Mouse (Mus musculus) left cerebral cortex, postnatal 36 days (tissue): Measurements from ENCODE around the gene C1qtnf9. TPM values are rescaled to one million over a fixed set of nuclear protein-coding genes. Genes with fewer than 3 reads are reported as not detected.

Experiments
- DNase-seq, 2 experiments: peaks; one replicate each; pipeline ENCODE4 v3.0.0; 2021 to 2022; ENCODE audit warnings: low spot score in 2 of 2, mixed read lengths in 1 of 2
- intact Hi-C: fragments of 180-260 bp; cut with DNase I; formaldehyde crosslinking; loops from one replicate; pipeline ENCODE4 v1.15.1; 2025
- total RNA-seq, 2 experiments: library from RNA; stranded (reverse); gene quantifications; 2 replicates each; pipeline ENCODE4 v1.2.3; 2021

The C1qtnf9 gene
- total RNA-seq, 2 experiments from 2014 or later, result 0.27 to 0.37 TPM

- intact Hi-C loops, result no loop called here
- DNase-seq, result no peak
Observed at GRCm38 (mm10) chr14:60747154-60747870, 20.6 kb upstream of the C1qtnf9 start.

- no peak for DNase-seq
- intact Hi-C loops, result no loop called here
Observed at GRCm38 (mm10) chr14:60749880-60750279, 18.1 kb upstream of the C1qtnf9 start.

- intact Hi-C loops, result no loop called here
Observed at GRCm38 (mm10) chr14:60751581-60751980, 16.4 kb upstream of the C1qtnf9 start.

GRCm38 (mm10) chr14:60752892-60753800 lies 14.8 kb upstream of the C1qtnf9 start:
- intact Hi-C loops, result no loop called here

More at GRCm38 (mm10) chr14:60751581-60751980, 16.4 kb upstream of the C1qtnf9 start:
- no peak for DNase-seq

GRCm38 (mm10) chr14:60753801-60754126 lies 14.2 kb upstream of the C1qtnf9 start:
- DNase-seq, result no peak

More at GRCm38 (mm10) chr14:60752892-60753800, 14.8 kb upstream of the C1qtnf9 start:
- DNase-seq, result no peak

GRCm38 (mm10) chr14:60754656-60755055 lies 13.3 kb upstream of the C1qtnf9 start:
- DNase-seq, result no peak
- intact Hi-C loops, result no loop called here

More at GRCm38 (mm10) chr14:60753801-60754126, 14.2 kb upstream of the C1qtnf9 start:
- intact Hi-C loops, result no loop called here

- intact Hi-C loops, result no loop called here
- DNase-seq, result no peak
Observed at GRCm38 (mm10) chr14:60756271-60756670, 11.7 kb upstream of the C1qtnf9 start.

GRCm38 (mm10) chr14:60757265-60757664 lies 10.7 kb upstream of the C1qtnf9 start:
- no peak for DNase-seq
- intact Hi-C loops, result no loop called here

- intact Hi-C loops, result no loop called here
- no peak for DNase-seq
Observed at GRCm38 (mm10) chr14:60757722-60758121, 10.2 kb upstream of the C1qtnf9 start.

- intact Hi-C loops, result no loop called here
- DNase-seq, result no peak
Observed at GRCm38 (mm10) chr14:60759097-60759496, 8.8 kb upstream of the C1qtnf9 start.

- intact Hi-C loops, result no loop called here
- DNase-seq, result no peak
Observed at GRCm38 (mm10) chr14:60761801-60762200, 6.1 kb upstream of the C1qtnf9 start.

- intact Hi-C loops, result no loop called here
- no peak for DNase-seq
Observed at GRCm38 (mm10) chr14:60762754-60763153, 5.2 kb upstream of the C1qtnf9 start.

GRCm38 (mm10) chr14:60763746-60764145 lies 4.2 kb upstream of the C1qtnf9 start:
- intact Hi-C loops, result no loop called here

GRCm38 (mm10) chr14:60764526-60764925 lies 3.4 kb upstream of the C1qtnf9 start:
- no peak for DNase-seq
- intact Hi-C loops, result no loop called here

More at GRCm38 (mm10) chr14:60763746-60764145, 4.2 kb upstream of the C1qtnf9 start:
- no peak for DNase-seq

GRCm38 (mm10) chr14:60765025-60765424 lies 2.9 kb upstream of the C1qtnf9 start:
- DNase-seq, result no peak
- intact Hi-C loops, result no loop called here

- intact Hi-C loops, result no loop called here
- no peak for DNase-seq
Observed at GRCm38 (mm10) chr14:60769340-60769739, 1.4 kb downstream of the C1qtnf9 start.

GRCm38 (mm10) chr14:60770594-60770993 lies 2.7 kb downstream of the C1qtnf9 start:
- no peak for DNase-seq
- intact Hi-C loops, result loop anchor here (5.0 kb wide), 2 partner anchors 58 to 258 kb away; no protein-coding TSS in a partner anchor

GRCm38 (mm10) chr14:60771057-60771456 lies 3.1 kb downstream of the C1qtnf9 start:
- intact Hi-C loops, result loop anchor here (5.0 kb wide), 2 partner anchors 59 to 259 kb away; no protein-coding TSS in a partner anchor
- DNase-seq, result peak; percentile 55 to 64

GRCm38 (mm10) chr14:60773476-60773875 lies 5.5 kb downstream of the C1qtnf9 start:
- intact Hi-C loops, result loop anchor here (5.0 kb wide), 2 partner anchors 61 to 261 kb away; no protein-coding TSS in a partner anchor
- no peak for DNase-seq

- DNase-seq, result no peak
- intact Hi-C loops, result no loop called here
Observed at GRCm38 (mm10) chr14:60776521-60776920, 8.6 kb downstream of the C1qtnf9 start.
